Mouse (Mus musculus) retina, postnatal 1 day (tissue): ENCODE data around the gene Sobp.
A peak's percentile ranks its signal among the peaks of the same experiment; 100 is the strongest.

Experiments used
- DNase-seq: peaks from one replicate; pipeline ENCODE4 v3.0.0-alpha.2; 2012

The Sobp gene

DNA sequence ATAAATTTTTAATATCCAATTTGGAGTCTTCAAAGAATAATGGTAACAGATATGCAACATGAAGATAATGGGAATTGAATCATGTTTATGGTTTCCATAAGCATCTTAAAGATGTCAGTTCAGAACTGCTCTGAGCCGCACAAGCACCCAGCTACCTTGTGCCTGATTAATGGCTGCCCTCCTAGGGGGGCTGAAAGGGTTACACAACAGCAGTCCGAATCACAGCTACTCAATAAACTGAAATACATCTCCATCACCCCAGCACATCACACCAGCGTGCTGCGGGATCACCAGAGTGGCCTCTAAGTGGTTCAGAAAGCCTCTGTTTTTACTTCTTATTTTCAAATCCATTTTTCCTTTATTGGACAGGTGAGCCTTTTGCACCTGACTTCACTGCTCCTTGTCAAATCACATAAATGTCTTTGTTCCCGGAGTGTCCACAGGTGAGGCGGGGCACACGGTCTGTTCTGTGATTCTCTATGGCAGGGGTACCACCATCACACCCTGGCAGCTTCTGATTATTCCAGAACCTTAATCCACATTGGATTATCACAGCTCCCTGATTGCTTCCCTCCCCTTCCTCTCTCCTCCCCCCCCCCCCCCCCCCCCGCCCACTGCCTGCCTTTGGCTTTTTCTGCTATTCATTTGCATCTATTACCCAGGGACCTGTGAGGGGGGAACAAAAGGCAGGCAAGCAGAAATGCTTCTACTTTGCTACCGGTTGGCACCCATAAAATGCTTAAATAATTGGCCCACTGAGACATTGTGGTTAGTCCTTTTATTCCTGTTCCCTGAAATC is 90.8 kb downstream of the Sobp start:
- no peak for DNase-seq

- DNase-seq = no peak
Observed at GRCm38 (mm10) chr10:43081316-43081715, 93.0 kb downstream of the Sobp start.

DNA sequence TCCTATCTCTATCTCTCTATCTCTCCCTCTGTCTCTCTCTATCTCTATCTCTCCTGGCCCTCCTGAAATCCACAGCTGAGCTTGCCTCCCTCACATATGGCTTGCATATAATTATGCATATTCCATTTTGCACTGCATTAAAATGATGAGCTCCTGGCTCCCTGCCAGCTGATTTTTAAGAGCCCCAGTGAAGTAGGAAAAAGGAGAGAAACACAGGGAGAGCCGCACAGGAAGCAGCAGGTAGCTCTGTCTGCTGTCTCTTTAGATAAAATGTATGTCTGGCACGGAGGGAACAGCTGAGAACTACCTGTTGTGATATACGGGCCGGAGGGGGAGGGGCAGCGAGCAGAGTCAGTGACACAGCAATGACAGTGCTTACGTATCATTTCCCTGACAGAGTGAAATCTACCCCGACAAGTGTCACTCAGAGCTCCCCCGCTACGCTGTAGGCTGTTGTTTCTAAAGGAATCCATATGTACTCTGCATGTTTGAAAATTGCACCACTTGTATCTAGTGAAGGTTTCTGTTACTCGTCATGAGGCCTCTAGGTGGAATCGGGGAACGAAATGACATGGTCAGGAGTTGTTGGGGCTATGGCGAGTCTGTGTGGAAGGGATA is 98.7 kb downstream of the Sobp start:
- peak; percentile 60 for DNase-seq

DNA sequence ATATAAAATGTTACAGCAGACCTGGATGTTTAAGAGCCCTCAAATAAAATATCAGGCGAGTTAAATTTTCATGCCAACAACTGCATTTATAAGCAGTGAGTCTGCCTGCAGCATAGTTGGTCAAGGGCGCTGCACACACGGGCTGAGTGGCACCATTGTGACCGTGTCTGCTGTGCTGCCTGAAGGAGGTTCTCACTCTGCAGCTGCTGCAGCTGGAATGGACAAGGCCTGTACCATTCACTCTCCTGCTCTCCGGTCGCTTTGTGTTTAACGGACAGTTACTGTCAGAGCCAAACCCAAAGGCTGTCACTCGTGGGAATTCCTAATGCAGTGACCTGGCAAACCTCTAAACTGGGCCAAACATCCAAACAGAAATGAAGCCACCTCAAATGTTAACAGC is 101.0 kb downstream of the Sobp start:
- DNase-seq = peak; percentile 66

GRCm38 (mm10) chr10:43070893-43071292 is 103.4 kb downstream of the Sobp start:
- no peak for DNase-seq

DNA sequence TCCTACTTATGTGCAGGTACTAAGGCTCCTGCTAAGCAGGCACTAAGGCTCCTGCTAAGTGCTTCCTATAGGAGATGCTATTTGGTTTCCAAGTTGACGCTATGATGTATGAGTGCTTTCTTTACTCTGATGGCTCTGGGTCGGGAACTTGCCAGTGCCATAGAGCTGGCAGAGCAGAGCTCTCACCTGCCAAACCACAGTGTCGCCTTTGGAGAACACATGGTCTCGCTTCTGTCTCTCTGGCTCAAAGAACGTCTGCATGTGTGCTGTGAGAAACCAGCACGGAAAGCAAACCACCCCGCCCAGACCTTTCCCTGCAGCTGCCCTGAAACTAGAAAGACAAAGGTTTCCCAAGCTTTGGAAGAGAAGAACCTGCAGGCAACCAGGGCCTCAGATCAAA is 109.0 kb downstream of the Sobp start:
- DNase-seq = no peak

DNA sequence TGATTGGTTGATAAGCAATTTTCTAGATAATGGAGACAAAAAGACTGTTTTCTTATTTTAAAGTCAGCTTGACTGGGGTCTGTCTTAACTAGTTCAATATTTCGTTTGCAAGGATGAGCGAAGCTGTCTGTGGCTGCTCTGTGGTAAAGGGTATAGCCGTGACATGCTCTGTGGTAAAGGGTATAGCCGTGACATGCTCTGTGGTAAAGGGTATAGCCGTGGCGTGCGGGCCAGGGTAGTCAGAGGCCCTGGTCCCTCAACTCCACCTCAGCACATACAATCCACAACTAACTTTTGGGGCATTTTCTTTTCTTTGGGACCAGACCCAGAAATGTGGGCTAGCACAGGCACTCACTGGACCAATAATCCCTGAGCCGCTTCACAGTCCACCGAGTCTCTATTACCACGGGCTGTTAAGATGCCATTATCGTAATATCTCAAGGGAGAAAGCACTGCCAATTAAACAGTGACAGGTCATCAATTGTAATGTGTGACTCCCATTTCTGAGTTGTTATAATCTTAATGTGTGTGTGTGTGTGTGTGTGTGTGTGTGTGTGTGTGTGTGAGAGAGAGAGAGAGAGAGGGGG is 112.7 kb downstream of the Sobp start:
- no peak for DNase-seq

DNA sequence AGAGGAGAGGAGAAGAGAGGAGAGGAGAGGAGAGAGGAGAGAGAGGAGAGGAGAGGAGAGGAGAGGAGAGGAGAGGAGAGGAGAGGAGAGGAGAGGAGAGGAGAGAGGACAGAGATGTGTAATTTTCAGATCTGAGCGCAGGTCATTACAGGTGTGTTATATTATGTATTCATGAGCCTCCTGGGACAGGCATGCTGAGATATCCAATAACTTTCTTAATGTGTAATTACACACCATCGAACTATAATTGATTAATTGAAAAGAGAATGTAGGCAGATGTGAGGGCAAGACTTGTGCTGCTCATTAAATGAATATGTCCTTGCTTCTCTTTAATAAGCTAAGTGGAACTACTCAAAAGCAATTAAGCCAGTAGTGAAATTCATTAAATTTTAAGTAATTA is 118.9 kb downstream of the Sobp start:
- DNase-seq = no peak

- no peak for DNase-seq
Observed at GRCm38 (mm10) chr10:43054776-43055175, 119.6 kb downstream of the Sobp start.

DNA sequence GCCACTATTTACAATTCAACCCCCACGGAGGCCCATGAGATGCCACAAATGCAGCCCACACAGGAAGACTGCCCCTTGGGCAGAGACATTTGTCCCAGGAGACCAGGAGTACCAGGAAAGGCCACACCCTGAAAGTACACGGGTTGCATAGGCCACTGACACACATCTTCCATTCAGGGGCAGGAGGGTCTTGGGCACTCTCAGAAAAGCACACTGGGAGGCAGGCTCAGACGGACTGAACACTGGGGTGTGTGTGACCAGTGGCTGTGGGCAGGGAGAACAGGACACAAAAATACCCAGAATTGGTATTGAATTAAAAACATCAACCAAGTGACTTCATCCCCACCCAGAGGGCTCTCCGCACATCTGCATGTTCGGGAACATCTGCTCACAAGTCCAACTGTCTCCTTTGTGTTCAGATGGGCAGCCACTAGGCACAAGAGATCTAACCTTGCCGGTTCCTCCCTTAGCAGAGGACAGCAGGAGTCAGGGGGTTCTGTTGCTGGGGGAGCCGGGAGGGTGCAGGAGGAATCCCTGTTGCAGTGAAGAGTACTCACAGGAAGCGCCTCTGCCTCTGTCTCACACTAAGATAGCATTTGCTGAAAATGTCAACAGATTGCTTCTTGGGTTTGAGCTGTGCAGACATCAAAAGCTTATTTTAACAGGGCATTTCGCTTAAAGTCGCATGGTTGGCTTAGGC is 120.3 kb downstream of the Sobp start:
- no peak for DNase-seq

DNA sequence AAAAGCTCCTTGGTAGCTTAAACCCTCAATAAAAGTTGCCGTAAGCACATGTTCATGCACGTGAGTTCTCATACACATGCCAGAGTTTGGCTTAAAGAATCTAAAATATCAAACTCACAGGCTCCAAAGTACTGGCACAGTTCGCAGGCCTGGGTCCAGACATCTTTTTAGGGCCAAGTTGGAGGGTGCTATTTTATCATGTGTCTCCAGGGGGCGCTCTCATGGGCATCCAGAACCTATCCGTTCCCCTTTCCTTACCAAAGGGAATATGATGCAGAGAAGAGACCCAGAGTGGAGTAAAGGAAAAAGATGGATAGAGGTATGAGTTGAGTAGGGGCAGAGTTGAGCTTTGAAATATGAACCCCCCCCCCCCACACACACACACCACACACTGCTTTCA is 121.9 kb downstream of the Sobp start:
- DNase-seq = no peak

DNA sequence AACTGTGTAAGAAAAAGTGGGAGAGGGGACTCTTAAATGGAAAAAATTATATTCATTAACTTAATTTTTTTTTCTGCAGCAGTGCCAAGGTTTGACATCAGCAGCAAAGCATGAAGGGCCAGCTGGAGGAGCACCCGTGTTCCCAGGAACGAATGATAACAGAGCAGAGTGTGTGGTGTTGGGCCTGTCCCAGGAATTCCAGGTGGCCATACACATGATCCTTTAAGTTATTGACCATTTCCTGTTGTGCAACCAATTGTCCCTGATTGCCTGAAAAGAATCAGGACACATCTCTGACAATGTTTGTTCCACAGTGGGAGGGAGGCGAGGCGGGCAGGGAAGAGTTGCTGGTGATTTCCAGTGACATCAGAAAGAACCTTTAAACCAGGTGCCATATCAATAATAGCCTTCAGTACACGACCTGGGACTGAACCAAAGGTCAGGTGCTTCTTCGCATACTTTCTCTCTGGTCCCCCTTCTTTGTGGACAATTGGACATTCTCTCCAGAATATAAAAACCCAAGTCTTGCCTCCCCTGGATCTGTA is 126.5 kb downstream of the Sobp start:
- DNase-seq = no peak

- DNase-seq = no peak
Observed at GRCm38 (mm10) chr10:43043351-43044209, 130.8 kb downstream of the Sobp start.

GRCm38 (mm10) chr10:43042591-43043327 is 131.6 kb downstream of the Sobp start:
- DNase-seq = peak; percentile 50

- no peak for DNase-seq
Observed at GRCm38 (mm10) chr10:43041794-43042193, 132.5 kb downstream of the Sobp start.

DNA sequence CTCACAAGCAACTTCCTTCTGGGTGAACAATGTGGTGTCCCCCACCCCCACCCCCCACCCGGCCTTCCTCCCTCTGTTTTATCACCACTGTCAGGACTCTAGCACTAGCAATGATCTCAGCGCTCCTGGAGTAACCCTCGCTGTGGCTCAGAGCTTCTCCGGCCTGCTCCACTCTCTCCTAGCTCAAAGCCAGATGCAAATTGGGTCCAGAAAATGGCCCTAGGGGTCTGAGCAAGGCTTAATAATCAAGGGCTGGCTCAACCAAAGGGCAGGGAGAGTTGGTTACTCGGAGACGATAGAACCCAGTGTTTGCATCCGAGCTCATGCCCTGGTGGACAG is 136.9 kb downstream of the Sobp start:
- peak; percentile 43 for DNase-seq

DNA sequence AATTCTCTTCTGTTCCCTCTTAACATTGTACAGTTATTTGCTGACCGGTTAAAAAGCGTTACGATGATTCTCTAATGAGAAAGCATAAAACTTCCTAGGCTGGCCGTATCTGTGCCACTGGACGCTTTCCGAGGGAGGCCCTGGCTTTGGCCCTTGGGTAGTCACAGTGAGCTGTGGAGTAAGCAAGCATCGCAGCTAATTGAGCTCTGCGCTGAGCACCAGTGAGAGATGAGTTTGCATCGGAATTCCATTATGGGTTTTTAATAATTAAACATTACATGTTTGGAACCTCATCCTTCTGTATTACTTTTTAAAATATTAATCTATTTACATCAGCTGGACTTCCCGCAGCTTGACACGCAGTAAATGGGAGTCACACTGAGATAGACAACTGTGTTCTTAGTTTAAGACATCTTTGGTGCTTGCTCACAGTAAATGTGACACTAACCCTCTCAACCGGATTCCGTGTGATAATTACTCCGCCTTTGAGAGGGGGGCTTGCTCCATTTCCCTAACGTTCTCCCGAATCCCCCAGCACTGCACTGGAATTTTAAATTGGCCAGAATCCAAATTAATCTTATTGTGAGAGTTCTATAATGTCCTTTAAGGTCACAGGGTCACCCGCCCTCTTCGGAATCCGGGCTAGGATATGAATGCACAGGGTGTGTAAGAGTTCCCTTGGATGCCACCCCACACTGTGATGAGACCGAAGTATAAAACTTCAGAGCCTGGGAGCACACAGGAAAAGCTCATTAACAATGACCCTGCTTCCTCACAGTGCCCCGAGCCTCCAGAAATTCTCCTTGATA is 137.5 kb downstream of the Sobp start:
- peak; percentile 70 for DNase-seq

DNA sequence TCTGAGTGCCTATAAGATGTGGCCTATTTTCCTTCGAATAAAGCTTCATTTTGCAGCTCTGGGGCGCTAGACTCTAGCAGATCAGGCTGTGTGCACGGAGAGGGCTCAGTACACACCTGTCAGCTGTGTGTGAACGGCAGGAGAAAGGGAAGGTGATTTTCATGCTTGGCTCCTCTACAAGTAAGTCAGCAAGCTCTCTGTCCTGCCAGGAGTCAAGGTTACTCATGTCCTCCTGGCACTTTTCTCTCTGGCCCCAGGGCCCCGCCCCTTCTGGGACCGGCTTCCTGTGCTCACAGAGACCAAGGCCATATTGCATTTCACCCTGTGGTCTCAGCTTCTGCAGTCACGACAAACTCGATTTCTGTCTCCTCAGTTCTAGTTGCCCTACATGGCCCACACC is 138.8 kb downstream of the Sobp start:
- DNase-seq = no peak

GRCm38 (mm10) chr10:43034811-43035210 is 139.5 kb downstream of the Sobp start:
- no peak for DNase-seq

- peak; percentile 72 for DNase-seq
Observed at GRCm38 (mm10) chr10:43033481-43034248, 140.7 kb downstream of the Sobp start.
